Mouse (Mus musculus) heart, adult 2 months (tissue): ENCODE data around the gene Rufy4. TPM values are rescaled to one million over a fixed set of nuclear protein-coding genes. Genes with fewer than 3 reads are reported as not detected.

ENCODE experiments used
- DNase-seq, 2 experiments: peaks; one replicate each; pipeline ENCODE4 v3.0.0; 2021
- H3K27ac ChIP-seq: fragments of 200-600 bp; 2 replicates; pipeline ENCODE4 v1.8.1; 2022
- H3K27me3 ChIP-seq: fragments of 200-500 bp; 2 replicates; pipeline ENCODE4 v1.6.1; 2012; ENCODE audit warnings: mild to moderate bottlenecking, low read length, inconsistent platforms, mixed read lengths; ENCODE audit not compliant: control insufficient read depth, insufficient read depth
- H3K36me3 ChIP-seq: fragments of 200-500 bp; 2 replicates; pipeline ENCODE4 v1.6.1; 2012; ENCODE audit warnings: low read length, inconsistent platforms; ENCODE audit not compliant: control insufficient read depth, insufficient read depth
- H3K4me1 ChIP-seq: fragments of 200-500 bp; 2 replicates; pipeline ENCODE4 v1.6.1; 2011; ENCODE audit warnings: low read length; ENCODE audit not compliant: control insufficient read depth, insufficient read depth
- H3K4me3 ChIP-seq: fragments of 200-600 bp; 2 replicates; pipeline ENCODE4 v1.8.1; 2022
- H3K79me2 ChIP-seq: fragments of 200-500 bp; replicated peaks from 2 replicates; pipeline ENCODE4 v1.6.1; 2012; ENCODE audit warnings: mild to moderate bottlenecking, inconsistent platforms, low read length, moderate library complexity, mixed read lengths; ENCODE audit not compliant: control insufficient read depth, insufficient read depth
- H3K9ac ChIP-seq: fragments of 200-500 bp; 2 replicates; pipeline ENCODE4 v1.6.1; 2012; ENCODE audit warnings: low read depth, mild to moderate bottlenecking, control low read depth, inconsistent platforms, low read length, mixed read lengths
- CTCF ChIP-seq: fragments of 200-600 bp; IDR thresholded peaks from 2 replicates; pipeline ENCODE4 v1.8.1; 2022; ENCODE audit warnings: antibody characterized with exemption, mild to moderate bottlenecking, moderate library complexity
- EP300 ChIP-seq: fragments of 200-500 bp; IDR thresholded peaks from 2 replicates; pipeline ENCODE4 v1.6.1; 2011; ENCODE audit warnings: low read depth, low read length, control low read depth; ENCODE audit not compliant: insufficient read depth
- POLR2A ChIP-seq: fragments of 200-500 bp; IDR thresholded peaks from 2 replicates; pipeline ENCODE4 v1.6.1; 2011; ENCODE audit warnings: mild to moderate bottlenecking, low read depth, low read length, control low read depth; ENCODE audit not compliant: insufficient read depth
- WGBS: fragments of 180-500 bp; shearing (Covaris S2); methylation state at CpG from one replicate; pipeline ENCODE4 v1.1.7; 2018; 5-methylcytosine and 5-hydroxymethylcytosine counted together
- intact Hi-C: fragments of 180-260 bp; cut with DNase I; formaldehyde crosslinking; loops from one replicate; pipeline ENCODE4 v1.15.1; 2025
- polyA plus RNA-seq: library from polyadenylated mRNA; depleted of rRNA; stranded (reverse); fragments of >200 nt; gene quantifications from 2 replicates; pipeline ENCODE4 v1.2.3, GENCODE M21; 2012
- total RNA-seq, 2 experiments: library from RNA; stranded (reverse); gene quantifications; 2 replicates each; pipeline ENCODE4 v1.2.3; 2021

Gene Rufy4
- total and polyA plus RNA-seq, 3 experiments, result 0.59 to 1.2 (median 1.1) TPM

DNA sequence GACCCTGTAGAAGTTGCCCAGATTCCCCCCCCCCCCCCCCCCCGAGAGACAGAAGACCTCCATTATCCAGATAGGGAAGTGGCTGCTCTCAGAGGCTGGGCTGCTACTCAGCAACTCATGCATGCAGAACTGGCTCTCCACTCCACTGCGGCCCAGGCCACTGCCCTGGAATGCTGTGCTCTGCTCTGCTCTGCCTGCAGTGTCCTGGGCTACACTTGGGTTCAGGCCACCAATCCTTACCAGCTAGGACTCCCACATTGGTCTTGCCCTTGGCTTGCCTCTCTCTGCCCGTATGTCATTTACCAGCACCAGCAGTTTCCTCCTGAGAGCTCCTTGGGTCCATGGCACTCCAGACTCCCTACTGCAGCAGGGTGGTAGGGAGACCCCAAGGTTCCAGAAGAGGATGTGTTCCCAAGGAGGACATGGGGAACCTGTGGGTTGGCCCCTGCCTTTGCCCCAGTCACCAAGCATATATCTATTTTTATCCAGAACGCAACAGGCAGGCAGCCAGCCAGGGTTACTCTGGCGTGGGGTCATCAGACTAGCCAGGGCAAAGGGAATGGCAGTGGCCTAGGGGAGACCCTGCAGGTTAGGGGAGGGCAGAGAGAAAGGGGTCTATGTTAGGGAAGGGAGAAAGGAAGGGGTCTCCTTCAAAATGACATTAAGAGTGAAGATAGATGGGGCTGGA lies 17.3 kb upstream of the Rufy4 start:
- TF ChIP-seq POLR2A, result no peak
- TF ChIP-seq EP300, result no peak
- TF ChIP-seq CTCF, result no peak
- H3K27me3 ChIP-seq, result no peaks in the 10 kb centered on the region
- H3K4me1 ChIP-seq, result peaks cover 16% of the 10 kb centered on the region
- no peaks in the 10 kb centered on the region for H3K79me2 ChIP-seq
- H3K9ac ChIP-seq, result no peak overlapping the region; the same call in 1 of the 2 replicates
- no peaks in the 10 kb centered on the region for H3K36me3 ChIP-seq
- H3K4me3 ChIP-seq, result no peak overlapping the region
- 41% methylated on average over 5 of the region's 5 CpGs for WGBS
- intact Hi-C loops, result no loop called here
- peak in 1 of 2 experiments; percentile 58 for DNase-seq
- peak overlapping the region; percentile 77 for H3K27ac ChIP-seq

- Histone ChIP-seq H3K27me3 (no peaks in the 10 kb centered on the region), H3K4me1 (peaks cover 14% of the 10 kb centered on the region), H3K4me3 (no peak overlapping the region), H3K27ac (no peak overlapping the region), H3K9ac (no peak overlapping the region), H3K36me3 (no peaks in the 10 kb centered on the region), H3K79me2 (no peaks in the 10 kb centered on the region)
- TF ChIP-seq POLR2A (no peak), CTCF (no peak), EP300 (no peak)
- 68% methylated on average over 2 of the region's 2 CpGs for WGBS
- intact Hi-C loops, result no loop called here
- no peak for DNase-seq
Observed at GRCm38 (mm10) chr1:74109670-74110069, 15.7 kb upstream of the Rufy4 start.

GRCm38 (mm10) chr1:74110932-74111695 lies 14.2 kb upstream of the Rufy4 start:
- Histone ChIP-seq H3K27ac (peak overlapping the region; percentile 33), H3K4me3 (no peak overlapping the region), H3K4me1 (peaks cover 11% of the 10 kb centered on the region), H3K27me3 (no peaks in the 10 kb centered on the region), H3K36me3 (no peaks in the 10 kb centered on the region), H3K79me2 (no peaks in the 10 kb centered on the region), H3K9ac (no peak overlapping the region)
- no peak for DNase-seq
- TF ChIP-seq POLR2A, result no peak
- no peak for TF ChIP-seq EP300
- intact Hi-C loops, result no loop called here
- WGBS, result 40% methylated on average over 8 of the region's 8 CpGs

DNA sequence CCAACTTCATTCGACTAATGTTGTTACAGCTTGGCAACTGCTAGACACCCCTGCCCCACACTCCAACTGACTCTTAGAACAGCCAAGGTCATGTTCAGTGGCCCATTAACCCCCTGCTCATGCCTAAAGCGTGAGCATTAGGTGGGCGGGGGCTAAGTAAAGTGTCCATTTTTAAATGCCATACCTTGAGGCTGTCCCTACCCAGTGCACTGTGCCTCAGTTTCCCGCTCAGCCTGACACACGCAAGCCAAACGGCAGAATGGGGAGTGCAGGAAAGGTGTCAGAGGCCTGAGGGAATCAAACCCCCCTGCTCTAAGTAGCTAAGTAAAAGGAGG lies 13.7 kb upstream of the Rufy4 start:
- Histone ChIP-seq H3K27ac (peak overlapping the region; percentile 33; the same call in 1 of the 2 replicates), H3K27me3 (no peaks in the 10 kb centered on the region; the same call in 1 of the 2 replicates), H3K79me2 (no peaks in the 10 kb centered on the region), H3K36me3 (no peaks in the 10 kb centered on the region), H3K4me3 (no peak overlapping the region), H3K4me1 (peaks cover 8% of the 10 kb centered on the region; the same call in 1 of the 2 replicates), H3K9ac (no peak overlapping the region)
- 65% methylated on average over 6 of the region's 6 CpGs for WGBS
- TF ChIP-seq POLR2A (no peak), CTCF (no peak), EP300 (no peak)
- intact Hi-C loops, result no loop called here
- no peak for DNase-seq

DNA sequence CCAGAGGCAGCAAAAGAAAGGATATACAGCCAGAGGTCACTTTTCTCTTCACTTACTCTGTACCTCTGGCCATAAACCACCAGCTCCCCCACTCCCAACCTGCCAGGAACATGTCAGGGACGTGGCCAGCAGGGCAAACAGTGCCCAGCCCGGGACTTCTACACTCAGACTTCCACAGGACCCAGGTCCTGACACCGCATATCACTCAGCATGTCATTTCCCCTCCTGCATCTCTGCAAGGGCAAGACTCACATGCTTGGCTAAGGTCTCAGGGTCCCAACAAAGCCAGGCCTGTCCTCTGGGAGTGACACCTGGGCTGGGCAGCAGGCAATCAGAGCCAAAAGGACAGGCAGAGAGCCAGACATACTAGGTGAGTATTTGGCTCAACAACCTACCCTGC lies 12.3 kb upstream of the Rufy4 start:
- no peak for TF ChIP-seq POLR2A
- no peak for TF ChIP-seq CTCF
- TF ChIP-seq EP300, result peak; percentile 49; the same call in 1 of the 2 replicates
- DNase-seq, result peak in 1 of 2 experiments; percentile 60
- no peaks in the 10 kb centered on the region for H3K36me3 ChIP-seq
- WGBS, result 41% methylated on average over 3 of the region's 3 CpGs
- H3K79me2 ChIP-seq, result no peaks in the 10 kb centered on the region
- H3K4me1 ChIP-seq, result peaks cover 12% of the 10 kb centered on the region; the same call in 1 of the 2 replicates
- intact Hi-C loops, result no loop called here
- no peak overlapping the region for H3K9ac ChIP-seq
- no peak overlapping the region for H3K4me3 ChIP-seq
- no peaks in the 10 kb centered on the region; the same call in 1 of the 2 replicates for H3K27me3 ChIP-seq
- H3K27ac ChIP-seq, result peak overlapping the region; percentile 39

- Histone ChIP-seq H3K4me3 (no peak overlapping the region), H3K9ac (no peak overlapping the region), H3K27me3 (no peaks in the 10 kb centered on the region; the same call in 1 of the 2 replicates), H3K27ac (peak overlapping the region; percentile 52), H3K79me2 (no peaks in the 10 kb centered on the region), H3K4me1 (peaks cover 11% of the 10 kb centered on the region; the same call in 1 of the 2 replicates), H3K36me3 (no peaks in the 10 kb centered on the region)
- intact Hi-C loops, result no loop called here
- TF ChIP-seq EP300 (no peak), POLR2A (no peak), CTCF (no peak)
- WGBS, result 57% methylated on average over 6 of the region's 6 CpGs
- peak; percentile 40 to 64 for DNase-seq
Observed at GRCm38 (mm10) chr1:74117876-74118275, 7.5 kb upstream of the Rufy4 start.
